Comparison of ENCODE assay signal across 9 mouse cellular contexts in genomic region chr5:143655511-143655943, GRCm38 (mm10). TPM values are rescaled to one million over a fixed set of nuclear protein-coding genes. Genes with fewer than 3 reads are reported as not detected.
DNase-seq lines count a peak whose midpoint lies in the region; ATAC-seq and TF ChIP-seq lines count a peak whose summit lies in the region.
"Had no signal": no experiment of that assay in that cellular context is flagged by ENCODE, and none has a peak within 500 bp of the region (broad histone marks: within the 10 kb centered on the region; RNA-seq: fewer than 3 reads in every experiment).

No protein-coding gene starts in this region.

- no peak for ATAC-seq in hindbrain, embryonic 12.5 days (ENCODE audit: low FRiP score)
- ATAC-seq in hindbrain, embryonic 13.5 days (ENCODE audit: low FRiP score) = no peak
- peak; percentile 74 for ATAC-seq in liver, embryonic 11.5 days (replicated peaks; ENCODE audit: low FRiP score)

- H3K9me3 ChIP-seq in hindbrain, embryonic 12.5 days (replicated peaks) = no peaks in the 10 kb centered on the region
- H3K9me3 ChIP-seq in hindbrain, embryonic 13.5 days = 0 out of 2 replicates have a peak, but pooled peaks cover 4% of the 10 kb centered on the region
- no peaks in the 10 kb centered on the region for H3K9me3 ChIP-seq in MEL (replicated peaks; ENCODE audit: insufficient read depth, low read length)
- H3K9me3 ChIP-seq in embryonic facial prominence, embryonic 10.5 days = no peaks in the 10 kb centered on the region; the same call in 1 of the 2 replicates
- no peaks in the 10 kb centered on the region for H3K9me3 ChIP-seq in liver, embryonic 11.5 days (ENCODE audit: control insufficient read depth, low read length)

- no peak overlapping the region for H3K4me2 ChIP-seq in hindbrain, embryonic 12.5 days (replicated peaks)
- no peak overlapping the region for H3K4me2 ChIP-seq in hindbrain, embryonic 13.5 days
- peak overlapping the region; percentile 57 for H3K4me2 ChIP-seq in liver, embryonic 11.5 days

- H3K4me1 ChIP-seq in hindbrain, embryonic 12.5 days = peaks cover 19% of the 10 kb centered on the region
- H3K4me1 ChIP-seq in hindbrain, embryonic 13.5 days (replicated peaks) = peaks cover 29% of the 10 kb centered on the region
- H3K4me1 ChIP-seq in MEL (ENCODE audit: control insufficient read depth in 1 of 2, insufficient read depth in 2 of 2, low read length in 2 of 2) = peaks cover 32 to 56% of the 10 kb centered on the region in 2 experiments
- H3K4me1 ChIP-seq in embryonic facial prominence, embryonic 10.5 days = peaks cover 85% of the 10 kb centered on the region
- peaks cover 74% of the 10 kb centered on the region for H3K4me1 ChIP-seq in liver, embryonic 11.5 days (replicated peaks; ENCODE audit: control insufficient read depth, insufficient read depth, low read length)

- H3K79me2 ChIP-seq in MEL (ENCODE audit: control insufficient read depth, insufficient read depth, low read length, poor library complexity) = peaks cover 39% of the 10 kb centered on the region

- TF ChIP-seq CTCF in MEL (IDR thresholded peaks at IDR 0.05 in 2 of 3, conservative IDR thresholded peaks at IDR 0.05 in 1 of 3; ENCODE audit: control insufficient read depth in 1 of 3, insufficient read depth in 1 of 3, low read depth in 2 of 3, low read length in 3 of 3, poor library complexity in 1 of 3, severe bottlenecking in 1 of 3) = no peak

- TF ChIP-seq EP300 in MEL (IDR thresholded peaks at IDR 0.05; ENCODE audit: low read depth in 1 of 2, low read length in 2 of 2) = peak; percentile 46 to 87; a peak in 3 of 4 replicates

- TF ChIP-seq POLR2A in MEL (IDR thresholded peaks at IDR 0.05; ENCODE audit: control insufficient read depth in 1 of 2, insufficient read depth in 1 of 2, low read depth in 1 of 2, low read length in 2 of 2, poor library complexity in 1 of 2) = no peak

- 45% methylated on average over 4 of the region's 4 CpGs for WGBS in hindbrain, embryonic 12.5 days
- WGBS in hindbrain, embryonic 13.5 days = 68% methylated on average over 4 of the region's 4 CpGs
- WGBS in embryonic facial prominence, embryonic 10.5 days = 50% methylated on average over 4 of the region's 4 CpGs
- 42% methylated on average over 4 of the region's 4 CpGs for WGBS in liver, embryonic 11.5 days

- intact Hi-C loops in left cerebral cortex, postnatal 25 days (cut with DNase I) = no loop called here

- H3K4me3 ChIP-seq in hindbrain, embryonic 12.5 days = no peak overlapping the region
- no peak overlapping the region for H3K4me3 ChIP-seq in hindbrain, embryonic 13.5 days
- peak overlapping the region; percentile 19 to 28 for H3K4me3 ChIP-seq in MEL (ENCODE audit: control insufficient read depth in 1 of 2, insufficient read depth in 1 of 2, low read depth in 2 of 2, low read length in 2 of 2)
- H3K4me3 ChIP-seq in embryonic facial prominence, embryonic 10.5 days = no peak overlapping the region
- H3K4me3 ChIP-seq in liver, embryonic 11.5 days (ENCODE audit: low read depth, low read length) = no peak overlapping the region

- H3K36me3 ChIP-seq in hindbrain, embryonic 12.5 days = no peaks in the 10 kb centered on the region
- H3K36me3 ChIP-seq in hindbrain, embryonic 13.5 days = no peaks in the 10 kb centered on the region
- peaks cover 0 to 48% of the 10 kb centered on the region in 2 experiments; a peak in 2 of 4 replicates for H3K36me3 ChIP-seq in MEL (ENCODE audit: control insufficient read depth in 1 of 2, insufficient read depth in 2 of 2, low read length in 2 of 2)
- peaks cover 4% of the 10 kb centered on the region for H3K36me3 ChIP-seq in embryonic facial prominence, embryonic 10.5 days (replicated peaks)
- H3K36me3 ChIP-seq in liver, embryonic 11.5 days (ENCODE audit: control insufficient read depth, insufficient read depth, low read length) = peaks cover 3% of the 10 kb centered on the region; the same call in 1 of the 2 replicates

- peak; percentile 78 for DNase-seq in MEL (ENCODE audit: low read depth, low spot score)
- DNase-seq in embryonic facial prominence, embryonic 10.5 days (ENCODE audit: low spot score) = no peak
- DNase-seq in liver, embryonic 11.5 days (ENCODE audit: low spot score) = no peak
- no peak for DNase-seq in ovary, postnatal 10 days (ENCODE audit: low spot score)
- DNase-seq in spleen, postnatal 36 days (ENCODE audit: low spot score in 2 of 2) = no peak
- no peak for DNase-seq in left cerebral cortex, postnatal 25 days (ENCODE audit: low spot score in 2 of 2)

- H3K27me3 ChIP-seq in hindbrain, embryonic 12.5 days = no peaks in the 10 kb centered on the region
- no peaks in the 10 kb centered on the region for H3K27me3 ChIP-seq in hindbrain, embryonic 13.5 days
- no peaks in the 10 kb centered on the region for H3K27me3 ChIP-seq in MEL (ENCODE audit: control insufficient read depth in 1 of 2, insufficient read depth in 2 of 2, low read length in 2 of 2)
- no peaks in the 10 kb centered on the region for H3K27me3 ChIP-seq in embryonic facial prominence, embryonic 10.5 days (replicated peaks; ENCODE audit: low read depth, poor library complexity, severe bottlenecking)
- no peaks in the 10 kb centered on the region for H3K27me3 ChIP-seq in liver, embryonic 11.5 days (replicated peaks; ENCODE audit: control insufficient read depth, insufficient read depth, low read length)

- H3K9ac ChIP-seq in hindbrain, embryonic 12.5 days = no peak overlapping the region
- H3K9ac ChIP-seq in hindbrain, embryonic 13.5 days = no peak overlapping the region
- peak overlapping the region; percentile 83 for H3K9ac ChIP-seq in MEL (ENCODE audit: control insufficient read depth, low read depth, low read length, poor library complexity, severe bottlenecking)
- H3K9ac ChIP-seq in liver, embryonic 11.5 days (ENCODE audit: low read depth, low read length) = peak overlapping the region; percentile 49

- no peak for TF ChIP-seq RAD21 in MEL (IDR thresholded peaks at IDR 0.05; ENCODE audit: low read depth, low read length)

- peak overlapping the region; percentile 62; the same call in 1 of the 2 replicates for H3K27ac ChIP-seq in hindbrain, embryonic 12.5 days
- no peak overlapping the region for H3K27ac ChIP-seq in hindbrain, embryonic 13.5 days
- H3K27ac ChIP-seq in MEL (ENCODE audit: control insufficient read depth, low read depth, low read length) = peak overlapping the region; percentile 96
- peak overlapping the region; percentile 86 for H3K27ac ChIP-seq in embryonic facial prominence, embryonic 10.5 days (replicated peaks)
- peak overlapping the region; percentile 99 for H3K27ac ChIP-seq in liver, embryonic 11.5 days (ENCODE audit: low read depth, low read length)
- H3K27ac ChIP-seq: macrophage had no signal

TF ChIP-seq in MEL, 35 proteins besides CTCF, POLR2A, EP300 and RAD21 (continues in another document):
- TF ChIP-seq E2F4 (IDR thresholded peaks at IDR 0.05; ENCODE audit: borderline replicate concordance, low read depth, low read length) = no peak
- TF ChIP-seq MXI1 (IDR thresholded peaks at IDR 0.05; ENCODE audit: low read depth, low read length) = peak; percentile 74
- TF ChIP-seq UBTF (IDR thresholded peaks at IDR 0.05; ENCODE audit: borderline replicate concordance, insufficient read depth, low read depth, low read length) = no peak
- no peak for TF ChIP-seq NRF1 (IDR thresholded peaks at IDR 0.05; ENCODE audit: insufficient read depth, low read depth, low read length, poor library complexity, severe bottlenecking)
- TF ChIP-seq GATA1 (IDR thresholded peaks at IDR 0.05; ENCODE audit: low read depth, low read length) = peak; percentile 87
- no peak for TF ChIP-seq HCFC1 (IDR thresholded peaks at IDR 0.05; ENCODE audit: low read depth, low read length)
- TF ChIP-seq BHLHE40 (IDR thresholded peaks at IDR 0.05; ENCODE audit: borderline replicate concordance, low read depth, low read length) = peak; percentile 73
- TF ChIP-seq ELF1 (IDR thresholded peaks at IDR 0.05; ENCODE audit: low read depth, low read length) = no peak
- TF ChIP-seq TAL1 (IDR thresholded peaks at IDR 0.05; ENCODE audit: low read length) = peak; percentile 20; the same call in 1 of the 2 replicates
- TF ChIP-seq NELFE (IDR thresholded peaks at IDR 0.05; ENCODE audit: low read depth, low read length) = peak; percentile 60
- no peak for TF ChIP-seq MAFK (IDR thresholded peaks at IDR 0.05; ENCODE audit: borderline replicate concordance, low read depth, low read length)
- TF ChIP-seq MAX (IDR thresholded peaks at IDR 0.05; ENCODE audit: low read length) = peak; percentile 57
- no peak for TF ChIP-seq USF1 (IDR thresholded peaks at IDR 0.05; ENCODE audit: low read depth, low read length)
- TF ChIP-seq MEF2A (IDR thresholded peaks at IDR 0.05; ENCODE audit: extremely low read depth, insufficient replicate concordance, low read depth, low read length, poor library complexity, severe bottlenecking) = no peak
- TF ChIP-seq MYB (IDR thresholded peaks at IDR 0.05; ENCODE audit: low read depth, low read length) = peak; percentile 12; the same call in 1 of the 2 replicates
- no peak for TF ChIP-seq USF2 (IDR thresholded peaks at IDR 0.05; ENCODE audit: borderline replicate concordance in 1 of 2, insufficient read depth in 1 of 2, low read depth in 1 of 2, low read length in 2 of 2)
- no peak for TF ChIP-seq JUND (IDR thresholded peaks at IDR 0.05; ENCODE audit: low read depth, low read length)
- TF ChIP-seq TBP (IDR thresholded peaks at IDR 0.05; ENCODE audit: low read depth, low read length) = peak; percentile 47; the same call in 1 of the 2 replicates
- TF ChIP-seq RCOR1 (IDR thresholded peaks at IDR 0.05; ENCODE audit: low read depth, low read length) = 0 out of 2 replicates have a peak, but pooled peaks have one; percentile 46
- TF ChIP-seq ZMIZ1 (IDR thresholded peaks at IDR 0.05; ENCODE audit: low read depth, low read length) = 0 out of 2 replicates have a peak, but pooled peaks have one; percentile 55
- TF ChIP-seq TCF12 (IDR thresholded peaks at IDR 0.05; ENCODE audit: low read depth, low read length) = peak; percentile 72
- no peak for TF ChIP-seq ZC3H11A (IDR thresholded peaks at IDR 0.05; ENCODE audit: low read depth, low read length)
- peak; percentile 65 for TF ChIP-seq ETS1 (IDR thresholded peaks at IDR 0.05; ENCODE audit: low read depth, low read length)

RNA-seq across cellular contexts. Expression of gene Cyth3, which starts 33.3 kb away (rescaled TPM):
- 39.8 and 46.1 TPM in 2 replicates for polyA plus RNA-seq in hindbrain, embryonic 12.5 days (2016; fragmentation: Nextera tagmentation; extraction: Ambion mirVana)
- 34.2 and 37.9 TPM in 2 replicates for polyA plus RNA-seq in hindbrain, embryonic 13.5 days (2015; fragmentation: Nextera tagmentation; extraction: Ambion mirVana)
- total RNA-seq in MEL (2012; rRNA removed) = 32.8 and 41.1 TPM in 2 replicates
- 10 to 100 TPM in 1 of 2 experiments, not detected in 1; 44.9 TPM for polyA plus RNA-seq in MEL (2012; ENCODE audit: insufficient read depth in 1 of 2, insufficient read length in 2 of 2, low read depth in 1 of 2, low replicate concordance in 2 of 2, missing spikeins in 1 of 2)
- 40.4 and 48.1 TPM in 2 replicates for polyA plus RNA-seq in embryonic facial prominence, embryonic 10.5 days (2016; fragmentation: Nextera tagmentation; extraction: Ambion mirVana)
- polyA plus RNA-seq in liver, embryonic 11.5 days (2014; fragmentation: Nextera tagmentation; extraction: Ambion mirVana) = 62.8 and 64.5 TPM in 2 replicates
- total RNA-seq in left cerebral cortex, postnatal 25 days (2021) = 10 to 100 TPM; 37.5 to 38.2 TPM

Comparison
In these comparisons a context has a peak if more than half of its experiments do, and no peak if none do; other contexts are left out.
1. H3K4me3 ChIP-seq: peak in MEL (2 of 2); none in hindbrain, embryonic 12.5 days (single experiment), hindbrain, embryonic 13.5 days (single experiment), embryonic facial prominence, embryonic 10.5 days (single experiment) and liver, embryonic 11.5 days (single experiment).
2. H3K9ac ChIP-seq: peak in MEL (single experiment) and liver, embryonic 11.5 days (single experiment); none in hindbrain, embryonic 12.5 days (single experiment) and hindbrain, embryonic 13.5 days (single experiment).